Mouse (Mus musculus): ENCODE results near the gene Rps6.

DNA sequence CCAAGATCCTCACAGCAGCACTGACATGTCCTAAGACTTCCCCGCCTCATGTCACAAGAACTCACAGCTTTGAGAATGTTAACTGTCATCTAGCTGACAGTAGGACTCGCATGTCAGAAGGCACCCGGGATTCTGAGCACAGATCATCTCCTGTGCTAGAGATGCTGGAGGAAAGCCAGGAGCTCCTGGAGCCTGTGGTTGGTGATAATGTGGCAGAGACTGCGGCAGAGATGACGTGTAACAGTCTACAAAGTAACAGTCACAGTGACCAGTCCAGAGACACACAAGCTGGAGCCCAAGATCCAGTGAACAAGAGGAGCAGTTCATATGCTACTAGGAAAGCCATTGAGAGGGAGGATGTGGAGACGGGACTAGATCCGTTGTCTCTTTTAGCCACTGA, 32.1 kb downstream of the Rps6 start:
- TF ChIP-seq TAL1 (IDR thresholded peaks at IDR 0.05; ENCODE audit: low read length) (no peak), GATA1 (IDR thresholded peaks at IDR 0.05; ENCODE audit: low read length) (no peak)
